Comparison of ENCODE assay signal across 33 mouse cellular contexts in the genomic region with DNA sequence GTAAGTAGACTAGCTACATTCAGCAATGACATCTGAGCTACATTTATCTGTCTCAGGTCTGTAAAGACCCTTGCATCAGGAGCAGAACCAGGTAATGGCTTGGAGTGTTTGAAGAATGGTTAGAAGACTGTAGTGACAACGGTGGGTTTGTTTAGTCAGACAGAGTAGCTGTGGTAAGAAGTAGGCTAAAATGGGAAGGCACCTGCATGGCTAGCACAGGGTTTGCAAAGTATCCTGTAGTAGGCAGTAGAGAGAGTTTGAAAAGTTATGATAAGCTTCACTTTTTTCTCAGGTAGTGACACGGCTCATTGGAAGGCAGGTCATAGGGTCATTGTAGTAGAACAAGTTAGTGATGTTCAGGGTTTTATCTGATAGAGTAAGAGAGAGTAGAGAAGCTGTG. TPM values are rescaled to one million over a fixed set of nuclear protein-coding genes. Genes with fewer than 3 reads are reported as not detected.
"Had no signal": no experiment of that assay in that cellular context is flagged by ENCODE, and none has a peak within 500 bp of the region (broad histone marks: within the 10 kb centered on the region; RNA-seq: fewer than 3 reads in every experiment).

No protein-coding gene starts in this region.

- H3K36me3 ChIP-seq: limb, embryonic 10.5 days; limb, embryonic 12.5 days; limb, embryonic 13.5 days; limb, embryonic 15.5 days; liver, embryonic 12.5 days; liver, embryonic 13.5 days; liver, embryonic 15.5 days; lung, embryonic 15.5 days; midbrain, embryonic 10.5 days; midbrain, embryonic 12.5 days; midbrain, embryonic 13.5 days; midbrain, embryonic 15.5 days; neural tube, embryonic 12.5 days had no signal

- H3K27ac ChIP-seq: limb, embryonic 10.5 days; limb, embryonic 12.5 days; limb, embryonic 13.5 days; limb, embryonic 15.5 days; liver, embryonic 12.5 days; liver, embryonic 13.5 days; liver, embryonic 14.5 days; liver, embryonic 15.5 days; lung, embryonic 15.5 days; macrophage; midbrain, embryonic 10.5 days; midbrain, embryonic 12.5 days; midbrain, embryonic 13.5 days; midbrain, embryonic 15.5 days; neural tube, embryonic 12.5 days had no signal

- H3K27me3 ChIP-seq: limb, embryonic 12.5 days; limb, embryonic 13.5 days; limb, embryonic 15.5 days; lung, embryonic 15.5 days; midbrain, embryonic 12.5 days; midbrain, embryonic 13.5 days; midbrain, embryonic 15.5 days; neural tube, embryonic 12.5 days had no signal

- ATAC-seq: liver, embryonic 12.5 days; liver, postnatal 0 days; lung, postnatal 0 days; midbrain, embryonic 13.5 days; midbrain, embryonic 15.5 days; midbrain, embryonic 16.5 days had no signal

- H3K4me2 ChIP-seq: limb, embryonic 12.5 days; limb, embryonic 13.5 days; limb, embryonic 15.5 days; liver, embryonic 11.5 days; liver, embryonic 12.5 days; liver, embryonic 13.5 days; liver, embryonic 15.5 days; lung, embryonic 14.5 days; lung, embryonic 15.5 days; midbrain, embryonic 11.5 days; midbrain, embryonic 12.5 days; midbrain, embryonic 13.5 days; midbrain, embryonic 15.5 days; neural tube, embryonic 12.5 days had no signal

- H3K9ac ChIP-seq: limb, embryonic 12.5 days; limb, embryonic 13.5 days; limb, embryonic 15.5 days; liver, embryonic 12.5 days; liver, embryonic 13.5 days; liver, embryonic 14.5 days; liver, embryonic 15.5 days; liver, postnatal 0 days; lung, embryonic 14.5 days; lung, embryonic 15.5 days; midbrain, embryonic 12.5 days; midbrain, embryonic 13.5 days; midbrain, embryonic 15.5 days; neural tube, embryonic 12.5 days had no signal

- H3K4me3 ChIP-seq: limb, embryonic 10.5 days; limb, embryonic 12.5 days; limb, embryonic 13.5 days; limb, embryonic 15.5 days; liver, embryonic 12.5 days; liver, embryonic 13.5 days; liver, embryonic 15.5 days; lung, embryonic 15.5 days; megakaryocyte, embryonic 14.5 days; midbrain, embryonic 10.5 days; midbrain, embryonic 12.5 days; midbrain, embryonic 13.5 days; midbrain, embryonic 15.5 days; myocyte; neural tube, embryonic 12.5 days had no signal

- DNase-seq: left cerebral cortex, postnatal 4 days; liver; liver, embryonic 13.5 days; liver, postnatal 0 days; lung, adult 18-20 months; lung, adult 2 months; lung, embryonic 14.5 days; lung, postnatal 10 days; lung, postnatal 14 days; lung, postnatal 36 days; lung, postnatal 4 days; midbrain, embryonic 14.5 days had no signal

- H3K9me3 ChIP-seq: limb, embryonic 10.5 days; limb, embryonic 12.5 days; limb, embryonic 13.5 days; limb, embryonic 15.5 days; liver, embryonic 12.5 days; liver, embryonic 13.5 days; liver, embryonic 15.5 days; lung, embryonic 15.5 days; megakaryocyte, embryonic 14.5 days; midbrain, embryonic 10.5 days; midbrain, embryonic 12.5 days; midbrain, embryonic 13.5 days; midbrain, embryonic 15.5 days; neural tube, embryonic 12.5 days had no signal

RNA-seq across cellular contexts. Expression of gene Cep112, which starts 4.1 kb away (rescaled TPM):
- total RNA-seq: monocyte, adult 5-6 weeks had no signal
